Mouse (Mus musculus) CD4-positive helper T cell, adult 2 months (primary cell): ENCODE data around the gene Ptpn4.

Experiments
- DNase-seq: peaks from one replicate; pipeline ENCODE4 v3.0.0-alpha.2; 2012; ENCODE audit warnings: low read depth, missing footprints, low spot score

Ptpn4 gene

GRCm38 (mm10) chr1:119837035-119837751, at the start of gene Ptpn4:
Gene Ptpn4, minus strand, starts transcription at chr1:119837613.
- peak; percentile 98 for DNase-seq

GRCm38 (mm10) chr1:119886320-119886719, 48.9 kb upstream of the Ptpn4 start:
- DNase-seq, result no peak

- DNase-seq, result no peak
Measured at GRCm38 (mm10) chr1:119884272-119884671, 46.9 kb upstream of the Ptpn4 start.

GRCm38 (mm10) chr1:119878909-119879308, 41.5 kb upstream of the Ptpn4 start:
- no peak for DNase-seq

GRCm38 (mm10) chr1:119877469-119877868, 40.1 kb upstream of the Ptpn4 start:
- DNase-seq, result no peak

GRCm38 (mm10) chr1:119868395-119869161, 31.2 kb upstream of the Ptpn4 start:
- DNase-seq, result no peak

GRCm38 (mm10) chr1:119867300-119867699, 29.9 kb upstream of the Ptpn4 start:
- DNase-seq, result no peak

- DNase-seq, result no peak
Measured at GRCm38 (mm10) chr1:119865311-119865710, 27.9 kb upstream of the Ptpn4 start.

GRCm38 (mm10) chr1:119863507-119864296, 26.3 kb upstream of the Ptpn4 start:
- no peak for DNase-seq

- DNase-seq, result no peak
Measured at GRCm38 (mm10) chr1:119859566-119859965, 22.2 kb upstream of the Ptpn4 start.

GRCm38 (mm10) chr1:119852980-119853379, 15.6 kb upstream of the Ptpn4 start:
- no peak for DNase-seq

- DNase-seq, result no peak
Measured at GRCm38 (mm10) chr1:119852339-119852738, 14.9 kb upstream of the Ptpn4 start.

- DNase-seq, result no peak
Measured at GRCm38 (mm10) chr1:119849146-119849935, 11.9 kb upstream of the Ptpn4 start.

- no peak for DNase-seq
Measured at GRCm38 (mm10) chr1:119845321-119845720, 7.9 kb upstream of the Ptpn4 start.

- DNase-seq, result no peak
Measured at GRCm38 (mm10) chr1:119843121-119843520, 5.7 kb upstream of the Ptpn4 start.

- DNase-seq, result no peak
Measured at GRCm38 (mm10) chr1:119838241-119838640, 828 bp upstream of the Ptpn4 start.

- DNase-seq, result no peak
Measured at GRCm38 (mm10) chr1:119836479-119837015, 866 bp downstream of the Ptpn4 start.

GRCm38 (mm10) chr1:119835726-119836478, 1.5 kb downstream of the Ptpn4 start:
- DNase-seq, result peak; percentile 47

- no peak for DNase-seq
Measured at GRCm38 (mm10) chr1:119828160-119828559, 9.3 kb downstream of the Ptpn4 start.

GRCm38 (mm10) chr1:119818704-119819103, 18.7 kb downstream of the Ptpn4 start:
- DNase-seq, result peak; percentile 40
